Mouse (Mus musculus) induced T-regulatory cell, adult 2 months (primary cell): Measurements from ENCODE around the gene Stxbp5.

Experiments used
- DNase-seq: peaks from one replicate; pipeline ENCODE4 v3.0.0-alpha.2; 2012; ENCODE audit warnings: low read depth

Gene Stxbp5

DNA sequence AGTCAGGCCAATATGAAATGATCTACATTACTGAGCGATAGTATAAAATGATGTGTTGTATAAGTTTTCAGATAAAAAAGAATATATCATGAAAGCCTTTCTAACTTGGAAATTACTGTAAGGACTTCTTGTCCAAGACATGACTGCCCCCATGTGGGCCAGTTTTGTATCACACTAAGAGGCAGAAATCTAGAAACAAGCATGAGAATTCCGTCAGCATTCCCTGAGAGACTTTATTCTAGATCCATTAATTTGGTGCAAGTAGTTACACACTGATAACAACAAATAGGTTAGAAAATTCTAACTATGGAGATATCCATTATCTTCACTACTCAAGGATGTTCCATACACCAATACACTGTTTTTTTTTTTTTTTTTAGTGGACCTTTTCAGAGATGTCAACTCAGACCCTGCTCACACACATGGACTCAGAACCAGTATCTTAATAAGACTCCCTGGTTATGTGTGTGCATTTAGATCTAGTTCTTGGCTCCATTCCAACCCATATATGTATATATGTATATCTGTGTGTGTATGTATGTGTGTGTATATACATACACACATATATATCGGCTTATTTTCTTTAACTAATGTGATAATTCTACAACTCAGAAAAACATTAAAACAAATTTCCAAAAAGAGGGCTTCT lies 145.9 kb downstream of the Stxbp5 start:
- DNase-seq: peak; percentile 43

DNA sequence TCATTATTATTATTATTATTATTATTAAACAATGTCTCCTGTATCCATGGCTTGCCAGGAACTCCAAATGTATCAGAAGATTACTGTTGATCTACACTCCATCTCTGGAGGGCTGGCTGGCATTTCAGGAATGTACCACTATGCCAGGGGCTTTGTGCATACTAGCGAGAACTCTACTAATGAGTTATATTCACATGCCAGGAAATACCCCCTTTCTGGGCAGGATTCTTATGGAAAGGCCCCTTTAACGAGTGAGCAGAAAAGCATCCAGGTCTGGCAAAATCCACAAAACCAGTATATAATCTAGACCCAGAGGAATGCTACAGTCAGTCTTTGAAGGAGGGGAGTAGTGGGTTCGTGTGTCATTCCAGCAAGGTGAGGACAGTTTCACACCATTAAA lies 167.0 kb downstream of the Stxbp5 start:
- no peak for DNase-seq

DNA sequence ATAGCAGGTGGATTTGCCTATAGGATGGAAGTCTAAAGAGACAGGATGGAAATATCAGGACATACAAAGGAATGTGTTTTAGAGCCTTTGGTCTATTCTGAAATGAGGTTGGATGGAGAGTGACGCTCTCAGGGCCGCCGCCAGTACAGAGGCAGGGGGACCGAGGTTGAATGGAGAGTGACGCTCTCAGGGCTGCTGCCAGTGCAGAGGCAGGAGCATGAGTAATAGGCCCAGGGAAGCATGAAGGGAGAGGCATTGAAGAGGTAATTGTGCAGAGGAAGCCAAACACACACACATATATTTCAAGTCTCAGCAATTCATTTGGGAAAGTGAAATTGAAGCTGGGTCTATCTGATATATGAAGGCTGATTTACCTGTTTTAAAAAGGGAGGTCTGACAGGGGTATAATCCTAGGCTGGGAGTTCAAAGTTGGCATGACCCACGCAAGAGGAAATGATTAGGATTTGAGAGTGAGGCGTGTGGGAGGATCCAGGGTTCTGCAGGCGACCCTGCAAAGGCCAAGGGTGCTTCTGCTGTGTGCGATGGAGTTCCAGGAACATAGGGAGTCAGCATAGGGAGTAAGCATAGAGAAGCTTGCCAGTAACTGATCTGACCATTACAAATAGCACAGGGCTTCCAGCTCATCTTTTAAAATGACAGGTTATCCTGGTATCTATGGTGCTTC lies 168.7 kb downstream of the Stxbp5 start:
- DNase-seq: no peak

DNA sequence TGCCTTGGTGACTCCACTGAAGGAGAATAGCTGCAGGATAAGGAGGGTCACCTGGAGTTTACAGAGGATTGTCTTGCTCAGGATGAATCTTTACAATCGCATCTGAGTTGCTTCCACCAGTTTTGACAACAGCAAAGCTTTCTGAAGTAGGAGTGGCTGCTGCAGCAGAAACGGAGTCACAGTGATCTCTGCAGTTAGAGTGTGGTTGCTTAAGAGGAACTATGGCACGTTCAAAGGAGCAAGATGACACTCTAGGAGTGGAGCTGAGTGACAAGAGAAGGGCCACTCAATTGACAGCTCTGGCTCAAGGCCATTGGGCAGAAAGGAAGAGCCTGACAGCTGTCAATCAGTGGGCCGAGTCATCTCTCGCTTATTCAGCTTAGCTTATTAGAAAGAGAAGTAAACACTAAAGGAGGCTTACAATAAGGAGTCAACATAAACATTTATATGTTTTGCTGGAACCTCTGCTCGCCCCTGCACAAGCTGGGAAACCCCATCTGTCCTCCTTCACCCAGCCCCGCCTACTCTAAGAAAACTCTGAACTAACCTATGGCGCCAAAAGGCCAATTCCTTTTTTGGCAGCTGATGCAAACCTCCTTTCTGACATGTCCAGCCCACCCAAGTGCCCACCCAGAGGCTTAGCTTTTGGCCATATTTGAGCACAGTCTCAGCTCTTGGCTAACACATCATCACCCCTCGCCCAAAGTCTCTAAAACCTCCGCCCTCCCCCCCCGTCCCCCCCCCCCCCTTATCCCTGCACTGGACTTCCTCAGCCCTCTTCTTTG lies 178.2 kb downstream of the Stxbp5 start:
- DNase-seq: no peak

DNA sequence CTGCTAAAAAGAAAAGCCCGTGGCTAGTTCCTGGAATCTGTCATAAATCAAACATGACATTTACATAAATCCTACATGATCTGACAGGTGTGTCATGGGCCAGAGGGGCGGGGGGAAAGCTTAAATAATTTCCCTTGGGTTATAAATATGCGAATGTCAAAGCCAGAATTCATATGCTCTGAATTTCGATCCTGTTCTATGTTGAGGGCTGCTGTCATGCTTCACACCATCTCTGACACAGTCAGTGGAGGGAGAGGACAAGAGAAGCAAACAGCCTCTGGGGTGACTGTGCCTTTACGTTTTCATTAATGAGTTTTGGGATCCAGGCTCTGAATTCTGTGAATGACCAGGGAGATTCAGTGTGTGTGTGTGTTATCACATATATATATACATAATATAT lies 180.9 kb downstream of the Stxbp5 start:
- DNase-seq: no peak

DNA sequence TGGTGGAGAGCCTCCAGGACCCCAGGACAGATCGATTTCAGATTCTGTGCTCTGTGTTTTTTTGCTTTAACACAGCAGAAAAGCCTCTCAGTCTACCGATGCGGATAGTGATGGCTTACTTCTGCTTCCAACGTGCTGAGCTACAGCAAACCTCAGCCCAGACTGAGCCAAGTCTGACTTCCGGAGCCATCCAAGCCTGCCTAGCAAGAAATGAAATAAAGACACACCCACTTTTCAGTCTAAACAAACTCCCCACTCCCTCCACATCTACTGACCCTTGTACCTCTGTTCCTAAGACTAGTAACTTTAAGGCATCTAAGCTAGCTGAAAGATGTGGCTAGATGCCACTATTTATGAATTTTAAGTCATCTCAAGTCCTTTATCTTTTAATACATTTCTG lies 182.8 kb downstream of the Stxbp5 start:
- no peak for DNase-seq
